Mouse (Mus musculus): ENCODE measurements around the gene Itpkb.

DNA sequence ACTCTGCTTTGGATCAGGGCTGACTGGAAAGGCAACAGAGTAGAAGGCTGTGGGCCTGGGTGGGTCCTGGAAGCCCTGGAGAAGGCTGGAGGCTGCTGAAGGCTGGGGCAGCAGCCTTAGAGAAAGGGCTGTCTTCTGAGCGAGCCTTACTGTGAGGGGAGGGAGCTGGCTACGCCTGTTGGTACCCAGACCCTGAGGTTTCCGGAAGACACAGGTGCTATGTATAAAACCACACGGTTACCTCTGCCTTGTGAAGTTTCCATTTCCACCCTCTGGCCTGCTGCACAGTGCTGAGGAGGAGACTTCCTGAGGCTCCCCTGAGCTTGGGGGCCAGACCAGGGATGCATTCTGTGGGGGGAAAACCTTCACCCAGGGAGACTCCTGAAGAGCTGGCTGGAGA lies 25.9 kb downstream of the Itpkb start:
- TF ChIP-seq FLI1 (IDR thresholded peaks at IDR 0.05; ENCODE audit: low read length) (no peak), GATA1 (IDR thresholded peaks at IDR 0.05; ENCODE audit: borderline replicate concordance, low read length) (no peak)

All from megakaryocyte, embryonic 14.5 days (primary cell).